Mouse (Mus musculus) liver, embryonic 15.5 days (tissue): ENCODE data around the gene Asprv1. TPM values are rescaled to one million over a fixed set of nuclear protein-coding genes. Genes with fewer than 3 reads are reported as not detected.

Source experiments
- ATAC-seq: fragments of 200-750 bp; cut with Nextera tagmentation; 2 replicates; pipeline ENCODE4 v1.8.0; 2017; ENCODE audit warnings: moderate number of reproducible peaks, mild to moderate bottlenecking, moderate library complexity; ENCODE audit not compliant: insufficient read depth
- H3K27ac ChIP-seq: fragments of 300-500 bp; sonication (generic); replicated peaks from 2 replicates; pipeline ENCODE4 v1.5.1; 2015; ENCODE audit warnings: mild to moderate bottlenecking, inconsistent platforms
- H3K27me3 ChIP-seq: fragments of 300-500 bp; sonication (generic); 2 replicates; pipeline ENCODE4 v1.6.1; 2015; ENCODE audit warnings: mild to moderate bottlenecking, inconsistent platforms
- H3K36me3 ChIP-seq: fragments of 300-500 bp; sonication (generic); replicated peaks from 2 replicates; pipeline ENCODE4 v1.6.1; 2015; ENCODE audit warnings: moderate library complexity, mild to moderate bottlenecking, inconsistent platforms
- H3K4me1 ChIP-seq: fragments of 300-500 bp; sonication (generic); replicated peaks from 2 replicates; pipeline ENCODE4 v1.6.1; 2015; ENCODE audit warnings: inconsistent platforms
- H3K4me2 ChIP-seq: fragments of 300-500 bp; sonication (generic); 2 replicates; pipeline ENCODE4 v1.6.1; 2015; ENCODE audit warnings: moderate library complexity, mild to moderate bottlenecking, inconsistent platforms
- H3K4me3 ChIP-seq: fragments of 300-500 bp; sonication (generic); replicated peaks from 2 replicates; pipeline ENCODE4 v1.5.1; 2015; ENCODE audit warnings: mild to moderate bottlenecking, inconsistent platforms
- H3K9ac ChIP-seq: fragments of 300-500 bp; sonication (generic); 2 replicates; pipeline ENCODE4 v1.6.1; 2015; ENCODE audit warnings: moderate library complexity, mild to moderate bottlenecking, inconsistent platforms
- H3K9me3 ChIP-seq: fragments of 300-500 bp; sonication (generic); replicated peaks from 2 replicates; pipeline ENCODE4 v1.6.1; 2016; ENCODE audit warnings: inconsistent platforms
- WGBS: fragments of 180-500 bp; shearing (Covaris S2); methylation state at CpG from one replicate; pipeline ENCODE4 v1.1.7; 2015; ENCODE audit warnings: mixed read lengths; ENCODE audit not compliant: insufficient replicate concordance; 5-methylcytosine and 5-hydroxymethylcytosine counted together
- polyA plus RNA-seq: library from polyadenylated mRNA; unstranded; fragments of >200 nt; fragmentation: Nextera tagmentation; extraction: Ambion mirVana; gene quantifications from 2 replicates; pipeline ENCODE4 v1.2.1, GENCODE M21; 2015

Gene Asprv1
- polyA plus RNA-seq, 1 experiment from 2014 or later, result 2.0 TPM

- H3K27me3 ChIP-seq, result no peaks in the 10 kb centered on the region
- no peaks in the 10 kb centered on the region for H3K36me3 ChIP-seq
- H3K9me3 ChIP-seq, result no peaks in the 10 kb centered on the region
- H3K4me2 ChIP-seq, result peak overlapping the region; percentile 78
- peak overlapping the region; percentile 50 for H3K4me3 ChIP-seq
- WGBS, result 85% methylated on average over 8 of the region's 8 CpGs
- ATAC-seq, result no peak
- peak overlapping the region; percentile 99 for H3K27ac ChIP-seq
- H3K4me1 ChIP-seq, result peaks cover 85% of the 10 kb centered on the region
- H3K9ac ChIP-seq, result peak overlapping the region; percentile 65
Measured at GRCm38 (mm10) chr6:86640776-86641175, 12.8 kb downstream of the Asprv1 start.

GRCm38 (mm10) chr6:86641716-86642115 is 13.8 kb downstream of the Asprv1 start:
- Histone ChIP-seq H3K27ac (peak overlapping the region; percentile 99), H3K36me3 (0 out of 2 replicates have a peak, but pooled peaks cover 8% of the 10 kb centered on the region), H3K4me2 (peak overlapping the region; percentile 78), H3K9ac (peak overlapping the region; percentile 65), H3K4me3 (no peak overlapping the region), H3K27me3 (no peaks in the 10 kb centered on the region), H3K4me1 (peaks cover 85% of the 10 kb centered on the region), H3K9me3 (no peaks in the 10 kb centered on the region)
- ATAC-seq, result no peak
- WGBS, result 37% methylated on average over 8 of the region's 8 CpGs

- no peak overlapping the region for H3K4me3 ChIP-seq
- no peaks in the 10 kb centered on the region for H3K27me3 ChIP-seq
- H3K4me1 ChIP-seq, result peaks cover 61% of the 10 kb centered on the region
- no peak for ATAC-seq
- peak overlapping the region; percentile 63 for H3K27ac ChIP-seq
- peaks cover 38% of the 10 kb centered on the region for H3K36me3 ChIP-seq
- no peaks in the 10 kb centered on the region for H3K9me3 ChIP-seq
- H3K4me2 ChIP-seq, result no peak overlapping the region
- no peak overlapping the region for H3K9ac ChIP-seq
- 78% methylated on average over 3 of the region's 3 CpGs for WGBS
Measured at GRCm38 (mm10) chr6:86644775-86645400, 16.9 kb downstream of the Asprv1 start.

GRCm38 (mm10) chr6:86645551-86645950 is 17.6 kb downstream of the Asprv1 start:
- H3K9ac ChIP-seq, result no peak overlapping the region
- peaks cover 45% of the 10 kb centered on the region for H3K36me3 ChIP-seq
- H3K4me3 ChIP-seq, result no peak overlapping the region
- no peaks in the 10 kb centered on the region for H3K27me3 ChIP-seq
- H3K4me1 ChIP-seq, result peaks cover 55% of the 10 kb centered on the region
- 69% methylated on average over 4 of the region's 4 CpGs for WGBS
- H3K4me2 ChIP-seq, result no peak overlapping the region
- no peak for ATAC-seq
- no peaks in the 10 kb centered on the region for H3K9me3 ChIP-seq
- H3K27ac ChIP-seq, result peak overlapping the region; percentile 63; the same call in 1 of the 2 replicates

GRCm38 (mm10) chr6:86646143-86646542 is 18.2 kb downstream of the Asprv1 start:
- H3K9ac ChIP-seq, result no peak overlapping the region
- WGBS, result 72% methylated on average over 7 of the region's 7 CpGs

GRCm38 (mm10) chr6:86653026-86653425 is 25.1 kb downstream of the Asprv1 start:
- H3K4me1 ChIP-seq, result peaks cover 18% of the 10 kb centered on the region
- no peaks in the 10 kb centered on the region for H3K9me3 ChIP-seq
- no peak overlapping the region for H3K9ac ChIP-seq
- H3K27me3 ChIP-seq, result no peaks in the 10 kb centered on the region
- H3K27ac ChIP-seq, result no peak overlapping the region
- ATAC-seq, result no peak
- no peak overlapping the region for H3K4me3 ChIP-seq
- peaks cover 96% of the 10 kb centered on the region for H3K36me3 ChIP-seq
- no peak overlapping the region for H3K4me2 ChIP-seq
- 88% methylated on average over 6 of the region's 6 CpGs for WGBS

More at GRCm38 (mm10) chr6:86646143-86646542, 18.2 kb downstream of the Asprv1 start:
- peaks cover 51% of the 10 kb centered on the region for H3K36me3 ChIP-seq
- peaks cover 49% of the 10 kb centered on the region for H3K4me1 ChIP-seq
- H3K4me3 ChIP-seq, result no peak overlapping the region
- H3K4me2 ChIP-seq, result no peak overlapping the region
- no peaks in the 10 kb centered on the region for H3K27me3 ChIP-seq
- H3K9me3 ChIP-seq, result no peaks in the 10 kb centered on the region
- peak overlapping the region; percentile 63; the same call in 1 of the 2 replicates for H3K27ac ChIP-seq
- ATAC-seq, result no peak

- Histone ChIP-seq H3K27ac (peak overlapping the region; percentile 10; the same call in 1 of the 2 replicates), H3K4me3 (no peak overlapping the region), H3K36me3 (peaks cover 96% of the 10 kb centered on the region), H3K4me2 (no peak overlapping the region), H3K9me3 (no peaks in the 10 kb centered on the region), H3K9ac (no peak overlapping the region), H3K4me1 (peaks cover 29% of the 10 kb centered on the region), H3K27me3 (no peaks in the 10 kb centered on the region)
- 76% methylated on average over 9 of the region's 9 CpGs for WGBS
- ATAC-seq, result no peak
Measured at GRCm38 (mm10) chr6:86654270-86654916, 26.4 kb downstream of the Asprv1 start.

GRCm38 (mm10) chr6:86658501-86658900 is 30.5 kb downstream of the Asprv1 start:
- no peak for ATAC-seq
- Histone ChIP-seq H3K4me2 (no peak overlapping the region), H3K27ac (no peak overlapping the region), H3K9ac (no peak overlapping the region), H3K4me3 (no peak overlapping the region), H3K4me1 (peaks cover 63% of the 10 kb centered on the region), H3K36me3 (peaks cover 96% of the 10 kb centered on the region), H3K27me3 (no peaks in the 10 kb centered on the region), H3K9me3 (no peaks in the 10 kb centered on the region)
- 79% methylated on average over 3 of the region's 3 CpGs for WGBS

GRCm38 (mm10) chr6:86660161-86660877 is 32.4 kb downstream of the Asprv1 start:
- Histone ChIP-seq H3K36me3 (peaks cover 96% of the 10 kb centered on the region), H3K4me1 (peaks cover 72% of the 10 kb centered on the region), H3K9ac (peak overlapping the region; percentile 55), H3K27ac (peak overlapping the region; percentile 97), H3K9me3 (no peaks in the 10 kb centered on the region), H3K4me3 (peak overlapping the region; percentile 31), H3K27me3 (no peaks in the 10 kb centered on the region), H3K4me2 (peak overlapping the region; percentile 60)
- peak; percentile 89 for ATAC-seq
- 31% methylated on average over 9 of the region's 9 CpGs for WGBS

GRCm38 (mm10) chr6:86665076-86665475 is 37.1 kb downstream of the Asprv1 start:
- Histone ChIP-seq H3K36me3 (peaks cover 78% of the 10 kb centered on the region), H3K4me1 (peaks cover 81% of the 10 kb centered on the region), H3K27ac (peak overlapping the region; percentile 91), H3K4me3 (peak overlapping the region; percentile 87), H3K9ac (peak overlapping the region; percentile 90; the same call in 1 of the 2 replicates), H3K9me3 (no peaks in the 10 kb centered on the region), H3K27me3 (no peaks in the 10 kb centered on the region), H3K4me2 (peak overlapping the region; percentile 71)
- WGBS, result 76% methylated on average over 5 of the region's 5 CpGs
- no peak for ATAC-seq
